Mouse (Mus musculus) CH12.LX (cell line): ENCODE measurements around the gene Mgam.

Source experiments
- CTCF ChIP-seq, 2 experiments: IDR thresholded peaks in 1 of 2; conservative IDR thresholded peaks in 1 of 2; 2 replicates each; pipeline ENCODE4 v1.5.1; 2011 to 2012; ENCODE audit warnings: low read depth in 2 of 2, low read length in 2 of 2, improper control_type of control experiment in 1 of 2, inconsistent platforms in 1 of 2, mild to moderate bottlenecking in 1 of 2, moderate library complexity in 1 of 2
- POLR2A ChIP-seq: IDR thresholded peaks from 2 replicates; pipeline ENCODE4 v1.6.1; 2011; ENCODE audit warnings: low read depth, mild to moderate bottlenecking, improper control_type of control experiment, low read length
- POLR2AphosphoS2 ChIP-seq: IDR thresholded peaks from 2 replicates; pipeline ENCODE4 v1.6.1; 2011; ENCODE audit warnings: low read depth, low read length, improper control_type of control experiment
- USF2 ChIP-seq: conservative IDR thresholded peaks from 2 replicates; pipeline ENCODE4 v1.6.1; 2011; ENCODE audit warnings: low read depth, low read length, improper control_type of control experiment
- ZC3H11A ChIP-seq: IDR thresholded peaks from 2 replicates; pipeline ENCODE4 v1.6.1; 2012; ENCODE audit warnings: low read depth, mild to moderate bottlenecking, inconsistent platforms, low read length, improper control_type of control experiment

DNA sequence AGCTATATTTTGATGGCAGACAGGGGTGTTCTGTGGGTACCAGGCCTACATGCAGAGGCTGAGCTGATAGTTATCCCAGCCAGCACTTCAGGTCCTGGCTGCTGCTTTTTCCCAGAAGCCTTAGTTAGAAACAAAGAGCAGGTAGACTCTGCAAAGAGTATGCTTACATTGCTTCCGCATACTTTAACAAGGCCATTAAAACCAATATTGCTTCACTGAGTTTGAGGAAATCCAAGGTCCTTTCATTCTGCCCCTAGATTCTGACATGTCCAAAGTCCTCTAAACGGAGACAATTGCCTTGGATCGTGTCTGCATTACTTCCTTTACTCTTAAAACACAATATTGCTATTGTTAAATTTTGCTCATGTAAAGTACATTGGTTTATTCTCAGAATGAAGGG is 155.7 kb downstream of the Mgam start:
- TF ChIP-seq CTCF (conservative IDR thresholded peaks at IDR 0.05 in 1 of 2, IDR thresholded peaks at IDR 0.05 in 1 of 2; ENCODE audit: low read depth in 2 of 2, low read length in 2 of 2) (no peak), ZC3H11A (no peak), POLR2A (no peak), USF2 (no peak), POLR2AphosphoS2 (no peak)
